Mouse (Mus musculus) hindbrain, embryonic 16.5 days (tissue): ENCODE measurements around the gene Chil5. TPM values are rescaled to one million over a fixed set of nuclear protein-coding genes. Genes with fewer than 3 reads are reported as not detected.

Experiments used
- ATAC-seq: fragments of 200-750 bp; cut with Nextera tagmentation; 2 replicates; pipeline ENCODE4 v1.8.0; 2017; ENCODE audit warnings: moderate TSS enrichment, moderate library complexity
- H3K27ac ChIP-seq: fragments of 300-500 bp; sonication (generic); 2 replicates; pipeline ENCODE4 v1.5.1; 2014; ENCODE audit warnings: low read depth, mild to moderate bottlenecking, control low read depth, low read length, moderate library complexity
- H3K27me3 ChIP-seq: fragments of 300-500 bp; sonication (generic); replicated peaks from 2 replicates; pipeline ENCODE4 v1.6.1; 2014; ENCODE audit warnings: low read length; ENCODE audit not compliant: control insufficient read depth, insufficient read depth
- H3K36me3 ChIP-seq: fragments of 300-500 bp; sonication (generic); 2 replicates; pipeline ENCODE4 v1.6.1; 2014; ENCODE audit warnings: mild to moderate bottlenecking, low read length, moderate library complexity, mixed read lengths; ENCODE audit not compliant: control insufficient read depth, insufficient read depth
- H3K4me1 ChIP-seq: fragments of 300-500 bp; sonication (generic); 2 replicates; pipeline ENCODE4 v1.6.1; 2014; ENCODE audit warnings: low read depth, low read length; ENCODE audit not compliant: control insufficient read depth, insufficient read depth
- H3K4me2 ChIP-seq: fragments of 300-500 bp; sonication (generic); 2 replicates; pipeline ENCODE4 v1.6.1; 2014; ENCODE audit warnings: mild to moderate bottlenecking, low read length, control low read depth, moderate library complexity
- H3K4me3 ChIP-seq: fragments of 300-500 bp; sonication (generic); 2 replicates; pipeline ENCODE4 v1.5.1; 2014; ENCODE audit warnings: mild to moderate bottlenecking, low read length, control low read depth, moderate library complexity
- H3K9ac ChIP-seq: fragments of 300-500 bp; sonication (generic); 2 replicates; pipeline ENCODE4 v1.6.1; 2014; ENCODE audit warnings: low read depth, mild to moderate bottlenecking, control low read depth, low read length, moderate library complexity
- H3K9me3 ChIP-seq: fragments of 300-500 bp; sonication (generic); 2 replicates; pipeline ENCODE4 v1.6.1; 2014; ENCODE audit warnings: mild to moderate bottlenecking, low read length, moderate library complexity; ENCODE audit not compliant: control insufficient read depth
- WGBS: fragments of 180-500 bp; shearing (Covaris S2); extraction: QIAGEN DNeasy Blood & Tissue Kit; methylation state at CpG from one replicate; pipeline ENCODE4 v1.1.7; 2014; 5-methylcytosine and 5-hydroxymethylcytosine counted together
- polyA plus RNA-seq: library from polyadenylated mRNA; unstranded; fragments of >200 nt; fragmentation: Nextera tagmentation; extraction: Ambion mirVana; gene quantifications from 2 replicates; pipeline ENCODE4 v1.2.1, GENCODE M21; 2015

Gene Chil5
- polyA plus RNA-seq, 1 experiment from 2014 or later, result 0.24 TPM

DNA sequence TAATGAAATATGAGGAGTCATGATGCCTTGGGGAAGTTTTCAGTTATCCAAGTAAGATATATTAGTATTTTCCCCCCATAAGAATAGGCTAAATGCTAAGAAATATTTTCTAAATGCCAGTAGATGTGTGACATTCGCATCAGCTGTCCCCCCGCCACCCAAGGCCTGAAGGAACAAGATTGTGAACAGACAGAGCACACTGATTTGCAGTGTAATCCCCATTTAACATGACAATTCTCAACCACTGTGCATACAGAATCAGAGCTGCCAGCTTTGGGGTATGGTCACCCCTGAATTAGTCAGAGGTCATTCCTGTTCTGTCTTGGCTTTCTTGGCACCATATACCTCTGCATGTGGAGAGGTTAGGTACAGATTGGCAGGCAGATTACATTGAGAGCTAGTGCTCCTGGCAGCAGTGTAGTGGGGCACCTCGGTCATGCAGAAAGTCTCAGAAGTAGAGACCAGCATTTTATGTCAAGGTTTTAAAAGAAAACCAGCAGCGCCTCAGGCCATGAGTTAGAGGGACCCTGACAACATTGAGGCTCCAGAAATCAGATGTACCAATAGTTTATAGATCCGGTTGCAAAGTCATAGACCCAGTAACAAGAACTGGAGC, 60.7 kb downstream of the Chil5 start:
- Histone ChIP-seq H3K9me3 (no peaks in the 10 kb centered on the region), H3K36me3 (peaks cover 25% of the 10 kb centered on the region), H3K27ac (no peak overlapping the region), H3K27me3 (no peaks in the 10 kb centered on the region), H3K4me2 (no peak overlapping the region), H3K4me1 (no peaks in the 10 kb centered on the region), H3K4me3 (no peak overlapping the region), H3K9ac (no peak overlapping the region)
- WGBS, result 81% methylated on average over 5 of the region's 5 CpGs
- peak; percentile 46 for ATAC-seq

Other genes with a start within 250 kb of the Chil5 start
- 70.4 and 79.2 TPM in 2 replicates for gene Rap1a, start 231.5 kb downstream of the Chil5 start, polyA plus RNA-seq
- 0.12 and 0.26 TPM in 2 replicates for gene Adora3, start 162.0 kb downstream of the Chil5 start, polyA plus RNA-seq
- not detected in 2 replicates for gene Tmigd3, start 161.9 kb downstream of the Chil5 start, polyA plus RNA-seq
- 0.19 and 0.40 TPM in 2 replicates for gene I830077J02Rik, start 100.2 kb downstream of the Chil5 start, polyA plus RNA-seq
- gene Wdr77, start 73.4 kb downstream of the Chil5 start, polyA plus RNA-seq, result 85.1 and 87.3 TPM in 2 replicates
- gene Atp5f1, start 72.7 kb downstream of the Chil5 start, polyA plus RNA-seq, result 537 and 609 TPM in 2 replicates
- gene Ovgp1, start 59.1 kb downstream of the Chil5 start, polyA plus RNA-seq, result 3.2 and 3.4 TPM in 2 replicates
- gene Pifo, start 18.2 kb downstream of the Chil5 start, polyA plus RNA-seq, result 8.8 and 10.0 TPM in 2 replicates
- 1.4 and 1.8 TPM in 2 replicates for gene Chia1, start 80.4 kb upstream of the Chil5 start, polyA plus RNA-seq
- 0.16 TPM in 1 of 2 replicates, not detected in the other for gene Chil3, start 134.8 kb upstream of the Chil5 start, polyA plus RNA-seq
- gene Chil4, start 186.7 kb upstream of the Chil5 start, polyA plus RNA-seq, result 0.10 TPM in 1 of 2 replicates, not detected in the other